Mouse (Mus musculus) CH12.LX (cell line): ENCODE results near the gene Pdzd2. TPM values are rescaled to one million over a fixed set of nuclear protein-coding genes. Genes with fewer than 3 reads are reported as not detected.

Source experiments
- DNase-seq: peaks from one replicate; pipeline ENCODE4 v3.0.0-alpha.2; 2013; ENCODE audit errors: extremely low read depth
- H3K27ac ChIP-seq: 2 replicates; pipeline ENCODE4 v1.5.1; 2012; ENCODE audit warnings: low read depth, mild to moderate bottlenecking, control low read depth, moderate library complexity; ENCODE audit not compliant: insufficient read depth
- H3K27me3 ChIP-seq: replicated peaks from 2 replicates; pipeline ENCODE3; 2012; ENCODE audit warnings: inconsistent platforms
- H3K36me3 ChIP-seq, 2 experiments: replicated peaks in 1 of 2; 2 replicates each; pipeline versions ENCODE3 to v1.6.1; 2012; ENCODE audit warnings: inconsistent platforms in 1 of 2, low read length in 1 of 2, mild to moderate bottlenecking in 1 of 2, mixed read lengths in 1 of 2, moderate library complexity in 1 of 2; ENCODE audit not compliant: control insufficient read depth in 1 of 2, insufficient read depth in 1 of 2
- H3K4me1 ChIP-seq, 2 experiments: 2 replicates each; pipeline ENCODE4 v1.6.1; 2012; ENCODE audit warnings: inconsistent platforms in 1 of 2, moderate library complexity in 1 of 2; ENCODE audit not compliant: insufficient read depth in 2 of 2, control insufficient read depth in 1 of 2
- H3K4me2 ChIP-seq: 2 replicates; pipeline ENCODE4 v1.6.1; 2012; ENCODE audit warnings: low read depth, mild to moderate bottlenecking, control low read depth; ENCODE audit not compliant: poor library complexity, insufficient read depth, severe bottlenecking
- H3K4me3 ChIP-seq, 3 experiments: fragments of 150-350 bp in 1 of 3; sonication (generic) in 1 of 3; replicated peaks in 1 of 3; 2 replicates each; pipeline versions ENCODE3 to v1.5.1; 2011 to 2012; ENCODE audit warnings: low read depth in 2 of 3, low read length in 2 of 3, mild to moderate bottlenecking in 2 of 3, moderate library complexity in 2 of 3, control low read depth in 1 of 3, improper control_type of control experiment in 1 of 3, inconsistent platforms in 1 of 3, mixed read lengths in 1 of 3; ENCODE audit not compliant: poor library complexity in 1 of 3
- H3K79me2 ChIP-seq: replicated peaks from 2 replicates; pipeline ENCODE4 v1.6.1; 2012; ENCODE audit warnings: mild to moderate bottlenecking, moderate library complexity; ENCODE audit not compliant: control insufficient read depth, poor library complexity, insufficient read depth, severe bottlenecking; ENCODE audit errors: extremely low read depth
- H3K9ac ChIP-seq: 2 replicates; pipeline ENCODE4 v1.6.1; 2012; ENCODE audit warnings: low read depth, mild to moderate bottlenecking, control low read depth, moderate library complexity; ENCODE audit not compliant: insufficient read depth
- H3K9me3 ChIP-seq: replicated peaks from 2 replicates; pipeline ENCODE3; 2012; ENCODE audit warnings: low read length, inconsistent platforms, mixed read lengths
- BHLHE40 ChIP-seq: IDR thresholded peaks from 2 replicates; pipeline ENCODE4 v1.6.1; 2011; ENCODE audit warnings: mild to moderate bottlenecking, low read depth, low read length, improper control_type of control experiment
- CHD1 ChIP-seq: IDR thresholded peaks from 2 replicates; pipeline ENCODE4 v1.6.1; 2012; ENCODE audit warnings: low read depth, low read length, improper control_type of control experiment, inconsistent platforms
- CTCF ChIP-seq, 2 experiments: IDR thresholded peaks in 1 of 2; conservative IDR thresholded peaks in 1 of 2; 2 replicates each; pipeline ENCODE4 v1.5.1; 2011 to 2012; ENCODE audit warnings: low read depth in 2 of 2, low read length in 2 of 2, improper control_type of control experiment in 1 of 2, inconsistent platforms in 1 of 2, mild to moderate bottlenecking in 1 of 2, moderate library complexity in 1 of 2
- E2F4 ChIP-seq: IDR thresholded peaks from 2 replicates; pipeline ENCODE4 v1.6.1; 2011; ENCODE audit warnings: low read depth, low read length, improper control_type of control experiment; ENCODE audit not compliant: insufficient replicate concordance
- ELF1 ChIP-seq: IDR thresholded peaks from 2 replicates; pipeline ENCODE4 v1.6.1; 2014; ENCODE audit warnings: low read depth, mild to moderate bottlenecking, inconsistent platforms, low read length, improper control_type of control experiment
- EP300 ChIP-seq: IDR thresholded peaks from 2 replicates; pipeline ENCODE4 v1.6.1; 2011; ENCODE audit warnings: low read length, improper control_type of control experiment
- ETS1 ChIP-seq: conservative IDR thresholded peaks from 2 replicates; pipeline ENCODE4 v1.6.1; 2012; ENCODE audit warnings: low read depth, mild to moderate bottlenecking, inconsistent platforms, low read length, improper control_type of control experiment, moderate library complexity
- HCFC1 ChIP-seq: IDR thresholded peaks from 2 replicates; pipeline ENCODE4 v1.6.1; 2012; ENCODE audit warnings: low read depth, mild to moderate bottlenecking, inconsistent platforms, low read length, improper control_type of control experiment
- IRF4 ChIP-seq: IDR thresholded peaks from 2 replicates; pipeline ENCODE4 v1.6.1; 2014; ENCODE audit warnings: low read depth, mild to moderate bottlenecking, inconsistent platforms, low read length, improper control_type of control experiment
- JUN ChIP-seq: IDR thresholded peaks from 2 replicates; pipeline ENCODE4 v1.6.1; 2011; ENCODE audit warnings: low read depth, mild to moderate bottlenecking, low read length, improper control_type of control experiment, moderate library complexity; ENCODE audit not compliant: insufficient read depth
- KAT2A ChIP-seq: IDR thresholded peaks from 2 replicates; pipeline ENCODE4 v1.6.1; 2012; ENCODE audit warnings: low read length, improper control_type of control experiment, inconsistent platforms; ENCODE audit not compliant: insufficient replicate concordance
- MAFK ChIP-seq: IDR thresholded peaks from 2 replicates; pipeline ENCODE4 v1.6.1; 2011; ENCODE audit warnings: low read length, improper control_type of control experiment; ENCODE audit not compliant: insufficient replicate concordance
- MAX ChIP-seq: IDR thresholded peaks from 2 replicates; pipeline ENCODE4 v1.6.1; 2011; ENCODE audit warnings: low read length, improper control_type of control experiment
- MAZ ChIP-seq: IDR thresholded peaks from 2 replicates; pipeline ENCODE4 v1.6.1; 2012; ENCODE audit warnings: low read depth, mild to moderate bottlenecking, inconsistent platforms, low read length, improper control_type of control experiment, moderate library complexity
- MXI1 ChIP-seq: IDR thresholded peaks from 2 replicates; pipeline ENCODE4 v1.6.1; 2011; ENCODE audit warnings: mild to moderate bottlenecking, low read depth, low read length, improper control_type of control experiment
- MYC ChIP-seq: IDR thresholded peaks from 2 replicates; pipeline ENCODE4 v1.6.1; 2011; ENCODE audit warnings: low read depth, mild to moderate bottlenecking, improper control_type of control experiment, low read length
- NELFE ChIP-seq: IDR thresholded peaks from 2 replicates; pipeline ENCODE4 v1.6.1; 2011; ENCODE audit warnings: low read depth, low read length, improper control_type of control experiment
- NRF1 ChIP-seq: IDR thresholded peaks from 2 replicates; pipeline ENCODE4 v1.6.1; 2014; ENCODE audit warnings: low read depth, mild to moderate bottlenecking, inconsistent platforms, low read length, improper control_type of control experiment, moderate library complexity
- PAX5 ChIP-seq: IDR thresholded peaks from 2 replicates; pipeline ENCODE4 v1.6.1; 2012; ENCODE audit warnings: low read length, inconsistent platforms, mixed read lengths
- POLR2A ChIP-seq: IDR thresholded peaks from 2 replicates; pipeline ENCODE4 v1.6.1; 2011; ENCODE audit warnings: low read depth, mild to moderate bottlenecking, improper control_type of control experiment, low read length
- POLR2AphosphoS2 ChIP-seq: IDR thresholded peaks from 2 replicates; pipeline ENCODE4 v1.6.1; 2011; ENCODE audit warnings: low read depth, low read length, improper control_type of control experiment
- RAD21 ChIP-seq: IDR thresholded peaks from 2 replicates; pipeline ENCODE4 v1.6.1; 2011; ENCODE audit warnings: low read depth, mild to moderate bottlenecking, low read length, improper control_type of control experiment, moderate library complexity
- RCOR1 ChIP-seq: conservative IDR thresholded peaks from 2 replicates; pipeline ENCODE4 v1.6.1; 2012; ENCODE audit warnings: low read depth, mild to moderate bottlenecking, inconsistent platforms, low read length, improper control_type of control experiment
- SIN3A ChIP-seq: IDR thresholded peaks from 2 replicates; pipeline ENCODE4 v1.6.1; 2012; ENCODE audit warnings: low read length, improper control_type of control experiment, inconsistent platforms
- SMC3 ChIP-seq: IDR thresholded peaks from 2 replicates; pipeline ENCODE4 v1.6.1; 2011; ENCODE audit warnings: low read depth, low read length, improper control_type of control experiment
- UBTF ChIP-seq: IDR thresholded peaks from 2 replicates; pipeline ENCODE4 v1.6.1; 2012; ENCODE audit warnings: low read depth, mild to moderate bottlenecking, inconsistent platforms, low read length, improper control_type of control experiment, moderate library complexity
- ZKSCAN1 ChIP-seq: IDR thresholded peaks from 2 replicates; pipeline ENCODE4 v1.6.1; 2012; ENCODE audit warnings: low read depth, inconsistent platforms, low read length, improper control_type of control experiment, borderline replicate concordance
- ZMIZ1 ChIP-seq: IDR thresholded peaks from 2 replicates; pipeline ENCODE4 v1.6.1; 2012; ENCODE audit warnings: low read depth, mild to moderate bottlenecking, inconsistent platforms, low read length, improper control_type of control experiment
- ZNF384 ChIP-seq: IDR thresholded peaks from 2 replicates; pipeline ENCODE4 v1.6.1; 2012; ENCODE audit warnings: low read depth, low read length, improper control_type of control experiment, inconsistent platforms
- dilution Hi-C: fragments of 300-500 bp; cut with MboI; formaldehyde crosslinking; loops from 2 replicates; pipeline ENCODE4 v1.14.3; 2020; ENCODE audit warnings: low sequenced_read_pairs; ENCODE audit not compliant: extremely low pct_unique_long_range_greater_than_20kb, extremely low pct_ligation_motif_present
- in situ Hi-C: fragments of 300-500 bp; cut with MboI; formaldehyde crosslinking; loops from 3 replicates; pipeline ENCODE4 v1.14.3; 2019; ENCODE audit warnings: low sequenced_read_pairs, low pct_ligation_motif_present, low pct_unique_long_range_greater_than_20kb, mixed read lengths
- polyA plus RNA-seq: library from polyadenylated mRNA; unstranded; fragments of >175 nt; gene quantifications from 2 replicates; pipeline ENCODE4 v1.2.1, GENCODE M21; 2012; ENCODE audit warnings: low read depth; ENCODE audit not compliant: insufficient read length
- total RNA-seq, 2 experiments: library from RNA; depleted of rRNA; stranded (reverse); fragments of 300-350 nt in 1 of 2; fragments of >200 nt in 1 of 2; gene quantifications; 2 replicates each; pipeline ENCODE4 v1.2.3; 2012 to 2014

Gene Pdzd2
- total and polyA plus RNA-seq, 3 experiments = 0.04 to 0.24 (median 0.17) TPM

GRCm38 (mm10) chr15:12789406-12789867, 49.7 kb upstream of the Pdzd2 start (continued):
- TF ChIP-seq MXI1 (peak; percentile 89), POLR2AphosphoS2 (no peak), HCFC1 (peak; percentile 38; the same call in 1 of the 2 replicates), RAD21 (peak; percentile 12), MYC (peak; percentile 96), KAT2A (no peak)

- Histone ChIP-seq H3K27me3 (no peaks in the 10 kb centered on the region), H3K27ac (no peak overlapping the region), H3K9me3 (peaks cover 5% of the 10 kb centered on the region), H3K4me3 (no peak overlapping the region), H3K9ac (no peak overlapping the region), H3K79me2 (no peaks in the 10 kb centered on the region)
- dilution Hi-C loops = no loop called here
- TF ChIP-seq SIN3A (no peak), CHD1 (no peak), HCFC1 (no peak), ZKSCAN1 (no peak), ETS1 (no peak), KAT2A (no peak), ZMIZ1 (no peak), BHLHE40 (no peak), MAFK (no peak), RCOR1 (no peak), EP300 (no peak), UBTF (no peak), MYC (no peak), MAX (no peak), MAZ (no peak), NELFE (no peak), ZNF384 (no peak), POLR2AphosphoS2 (no peak), PAX5 (no peak), SMC3 (peak; percentile 34; the same call in 1 of the 2 replicates), JUN (no peak), ELF1 (no peak), E2F4 (no peak), NRF1 (no peak), CTCF (conservative IDR thresholded peaks at IDR 0.05 in 1 of 2, IDR thresholded peaks at IDR 0.05 in 1 of 2; ENCODE audit: low read depth in 2 of 2, low read length in 2 of 2) (peak; percentile 19 to 53; a peak in 2 of 4 replicates), RAD21 (peak; percentile 24), IRF4 (0 out of 2 replicates have a peak, but pooled peaks have one; percentile 1), POLR2A (no peak)
- TF ChIP-seq, all 38 proteins: peak for 4
- DNase-seq = peak; percentile 43
- Histone ChIP-seq H3K4me2 (no peak overlapping the region), H3K4me1 (peaks cover 4 to 31% of the 10 kb centered on the region in 2 experiments), H3K36me3 (no peaks in the 10 kb centered on the region)
- in situ Hi-C loops = no loop called here
Measured at GRCm38 (mm10) chr15:12788536-12788935, 48.8 kb upstream of the Pdzd2 start.
